Mouse (Mus musculus): ENCODE measurements at regions not wholly inside any gene's neighbourhood (a gene's known extent, or its start where the extent isn't known, plus 50 kb on each side); places are given as distances from the start of the nearest gene placed in this dataset.
"Not testable (repeated sequence)": the region's sequence is repeated elsewhere in the genome, so short reads cannot be mapped to it uniquely, and the experiment has no call there.

- Histone ChIP-seq H3K9ac (ENCODE audit: low read length) (no peak overlapping the region), H3K36me3 (ENCODE audit: control insufficient read depth, insufficient read depth, low read length) (no peaks in the 10 kb centered on the region), H3K27me3 (ENCODE audit: control insufficient read depth, insufficient read depth, low read length) (no peaks in the 10 kb centered on the region), H3K4me2 (no peak overlapping the region), H3K4me1 (ENCODE audit: control insufficient read depth, insufficient read depth, low read length) (no peaks in the 10 kb centered on the region; the same call in 1 of the 2 replicates), H3K4me3 (ENCODE audit: low read depth, low read length) (no peak overlapping the region), H3K9me3 (ENCODE audit: control insufficient read depth, low read length) (no peaks in the 10 kb centered on the region), H3K27ac (ENCODE audit: low read depth, low read length) (no peak overlapping the region)
- DNase-seq (ENCODE audit: low spot score, missing footprints) (no peak), ATAC-seq (ENCODE audit: low FRiP score) (no peak)
- WGBS: 93% methylated on average over 1 of the region's 1 CpGs
These were observed 116.8 kb upstream of the Mettl4 start for GRCm38 (mm10) chr17:94866630-94867029.

DNA sequence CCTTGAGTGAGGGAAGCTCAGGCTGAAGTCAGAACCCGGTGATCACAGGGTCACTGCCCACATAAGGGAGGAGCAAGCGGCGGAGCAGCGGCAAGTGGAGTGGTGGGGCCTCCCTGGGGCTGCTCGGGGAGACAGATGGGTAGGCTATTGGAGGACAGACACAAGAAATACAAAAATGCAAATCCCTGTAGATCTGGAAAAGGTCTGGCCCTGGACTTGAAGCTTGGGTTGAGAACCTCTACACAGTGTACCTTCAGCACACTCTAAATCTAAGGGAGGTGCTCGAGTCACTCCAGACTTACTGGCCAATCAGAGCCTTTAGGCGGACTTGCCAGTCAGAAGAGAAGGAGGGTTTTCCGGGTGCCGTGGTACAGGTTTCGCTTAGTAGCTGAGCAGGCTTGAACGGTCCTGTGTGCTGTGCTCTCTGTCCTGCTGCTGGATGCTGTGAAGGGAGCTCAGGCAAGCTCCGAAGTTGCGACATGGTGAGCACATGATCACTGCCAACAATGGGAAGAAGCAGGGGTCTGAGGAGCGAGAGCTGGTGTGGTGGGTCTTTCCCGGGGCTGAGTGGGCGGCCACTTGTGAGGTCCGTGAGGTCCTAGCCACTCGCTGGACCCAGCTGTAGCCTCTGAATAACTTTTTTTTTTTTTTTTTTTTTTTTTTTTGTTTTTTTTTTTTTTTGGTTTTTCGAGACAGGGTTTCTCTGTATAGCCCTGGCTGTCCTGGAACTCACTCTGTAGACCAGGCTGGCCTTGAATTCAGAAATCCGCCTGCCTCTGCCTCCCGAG, 114.9 kb upstream of the Mettl4 start:
- not testable (repeated sequence) for H3K27ac ChIP-seq (ENCODE audit: low read depth, low read length)

DNA sequence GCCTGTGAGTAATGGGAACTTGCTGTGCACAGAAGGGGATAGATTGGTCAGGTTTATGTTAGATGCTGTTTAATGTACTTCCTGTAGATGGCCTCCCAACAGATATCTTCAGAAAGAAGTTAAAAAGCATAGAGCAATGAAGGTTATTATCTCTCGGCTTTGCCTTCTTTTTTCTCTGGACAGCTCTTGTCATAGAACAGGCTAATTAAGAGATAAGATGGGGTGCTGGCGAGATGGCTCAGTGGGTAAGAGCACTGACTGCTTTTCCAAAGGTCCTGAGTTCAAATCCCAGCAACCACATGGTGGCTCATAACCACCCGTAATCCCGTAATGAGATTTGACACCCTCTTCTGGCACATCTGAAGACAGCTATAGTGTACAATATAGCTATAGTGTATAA, 104.9 kb upstream of the Mettl4 start:
- not testable (repeated sequence) for H3K27ac ChIP-seq (ENCODE audit: low read depth, low read length); H3K9me3 ChIP-seq (ENCODE audit: control insufficient read depth, low read length); H3K4me2 ChIP-seq; ATAC-seq (ENCODE audit: low FRiP score); H3K9ac ChIP-seq (ENCODE audit: low read length); DNase-seq (ENCODE audit: low spot score, missing footprints); H3K4me1 ChIP-seq (ENCODE audit: control insufficient read depth, insufficient read depth, low read length); H3K4me3 ChIP-seq (ENCODE audit: low read depth, low read length); H3K27me3 ChIP-seq (ENCODE audit: control insufficient read depth, insufficient read depth, low read length); H3K36me3 ChIP-seq (ENCODE audit: control insufficient read depth, insufficient read depth, low read length)
- 92% methylated on average over 4 of the region's 4 CpGs for WGBS

More for the DNA sequence above, 114.9 kb upstream of the Mettl4 start:
- Histone ChIP-seq H3K4me2 (peak overlapping the region; percentile 44), H3K9ac (ENCODE audit: low read length) (peak overlapping the region; percentile 55), H3K4me3 (ENCODE audit: low read depth, low read length) (peak overlapping the region; percentile 39)
- peak; percentile 93 for DNase-seq (ENCODE audit: low spot score, missing footprints)
- not testable (repeated sequence) for H3K9me3 ChIP-seq (ENCODE audit: control insufficient read depth, low read length); H3K27me3 ChIP-seq (ENCODE audit: control insufficient read depth, insufficient read depth, low read length); H3K36me3 ChIP-seq (ENCODE audit: control insufficient read depth, insufficient read depth, low read length); H3K4me1 ChIP-seq (ENCODE audit: control insufficient read depth, insufficient read depth, low read length)
- 17% methylated on average over 21 of the region's 21 CpGs for WGBS
- ATAC-seq (ENCODE audit: low FRiP score): peak; percentile 95

DNA sequence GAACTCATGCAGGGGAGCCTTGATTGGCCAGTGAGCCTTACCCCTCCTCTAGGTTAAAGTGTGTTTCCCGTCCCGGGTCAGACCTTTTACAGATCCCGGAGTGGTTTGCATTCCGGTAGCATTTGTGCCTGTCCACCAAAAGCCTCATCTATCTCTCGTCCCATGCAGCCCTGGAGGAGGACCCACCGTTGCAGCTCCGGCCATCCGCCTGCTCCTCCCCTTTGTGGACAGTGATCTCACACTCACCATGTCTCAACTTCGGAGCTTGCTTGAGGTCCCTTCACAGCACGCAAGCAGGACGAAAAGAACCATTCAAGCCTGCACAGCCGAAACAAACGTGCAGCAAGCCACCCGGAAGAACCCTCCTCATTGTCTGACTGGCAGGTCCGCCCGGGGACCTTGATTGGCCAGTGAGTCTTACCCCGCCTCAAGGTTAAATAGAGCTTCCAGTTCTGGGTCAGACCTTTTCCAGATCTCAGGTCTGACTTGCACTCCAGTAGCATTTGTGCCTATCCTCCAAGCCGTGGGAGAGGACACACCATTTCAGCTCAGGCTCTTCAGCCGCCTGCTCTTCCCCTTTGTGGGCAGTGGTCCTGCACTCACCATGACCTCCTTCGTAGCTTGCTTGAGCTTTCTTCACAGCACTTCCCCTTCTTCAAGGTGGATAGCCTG, 84.8 kb upstream of the Mettl4 start:
- Histone ChIP-seq H3K27me3 (ENCODE audit: control insufficient read depth, insufficient read depth, low read length) (no peaks in the 10 kb centered on the region), H3K4me1 (ENCODE audit: control insufficient read depth, insufficient read depth, low read length) (peaks cover 3% of the 10 kb centered on the region; the same call in 1 of the 2 replicates), H3K36me3 (ENCODE audit: control insufficient read depth, insufficient read depth, low read length) (no peaks in the 10 kb centered on the region), H3K9ac (ENCODE audit: low read length) (peak overlapping the region; percentile 76), H3K4me3 (ENCODE audit: low read depth, low read length) (peak overlapping the region; percentile 63), H3K27ac (ENCODE audit: low read depth, low read length) (peak overlapping the region; percentile 61), H3K9me3 (ENCODE audit: control insufficient read depth, low read length) (no peaks in the 10 kb centered on the region), H3K4me2 (peak overlapping the region; percentile 56)
- under 1% methylated on average over 20 of the region's 20 CpGs for WGBS
- peak; percentile 98 for ATAC-seq (ENCODE audit: low FRiP score)
- DNase-seq (ENCODE audit: low spot score, missing footprints): peak; percentile 97

DNA sequence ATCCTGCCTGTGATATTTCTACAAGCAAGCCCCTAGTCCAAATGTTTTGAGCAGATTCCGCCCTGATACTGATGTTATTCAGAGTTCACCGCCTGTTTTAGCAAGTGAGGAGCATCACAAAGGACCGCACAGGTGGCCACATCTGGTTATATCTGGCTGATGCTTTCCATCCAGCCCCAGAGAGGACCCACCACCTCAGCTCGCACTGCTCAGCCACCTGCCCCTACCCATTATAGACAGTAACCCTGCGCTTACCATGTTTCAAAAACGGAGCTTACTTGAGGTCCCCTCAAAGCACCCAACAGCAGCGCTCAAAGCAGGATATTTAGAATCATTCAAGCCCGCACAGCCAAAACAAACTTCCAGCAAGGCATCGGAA, 84.2 kb upstream of the Mettl4 start:
- WGBS: 6% methylated on average over 9 of the region's 9 CpGs
- H3K4me3 ChIP-seq (ENCODE audit: low read depth, low read length): peak overlapping the region; percentile 63
- DNase-seq (ENCODE audit: low spot score, missing footprints); ATAC-seq (ENCODE audit: low FRiP score); H3K9me3 ChIP-seq (ENCODE audit: control insufficient read depth, low read length); H3K4me1 ChIP-seq (ENCODE audit: control insufficient read depth, insufficient read depth, low read length); H3K36me3 ChIP-seq (ENCODE audit: control insufficient read depth, insufficient read depth, low read length); H3K27me3 ChIP-seq (ENCODE audit: control insufficient read depth, insufficient read depth, low read length): not testable (repeated sequence)
- peak overlapping the region; percentile 56 for H3K4me2 ChIP-seq
- peak overlapping the region; percentile 61; the same call in 1 of the 2 replicates for H3K27ac ChIP-seq (ENCODE audit: low read depth, low read length)
- H3K9ac ChIP-seq (ENCODE audit: low read length): peak overlapping the region; percentile 76

DNA sequence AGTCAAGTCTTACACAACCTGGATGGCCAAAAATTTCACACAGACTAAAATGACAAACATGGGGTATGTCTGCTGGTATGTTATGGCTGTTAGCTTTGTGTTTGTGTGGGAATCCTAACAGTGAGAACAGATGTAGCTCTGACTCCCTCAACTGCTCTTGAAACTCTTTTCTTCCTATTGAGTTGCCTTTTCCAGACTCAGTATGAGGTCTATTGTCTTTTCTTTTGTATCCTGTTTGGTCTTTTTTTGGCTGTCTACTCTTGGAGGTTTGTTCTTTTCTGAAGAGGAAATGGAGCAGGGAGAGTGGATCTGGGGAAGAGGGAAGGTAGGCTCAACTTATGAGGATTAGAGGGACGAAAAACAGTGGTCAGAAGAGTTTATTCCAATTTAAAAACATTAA, 76.6 kb upstream of the Mettl4 start:
- H3K9me3 ChIP-seq (ENCODE audit: control insufficient read depth, low read length); H3K27me3 ChIP-seq (ENCODE audit: control insufficient read depth, insufficient read depth, low read length); ATAC-seq (ENCODE audit: low FRiP score); H3K36me3 ChIP-seq (ENCODE audit: control insufficient read depth, insufficient read depth, low read length); H3K27ac ChIP-seq (ENCODE audit: low read depth, low read length); H3K4me3 ChIP-seq (ENCODE audit: low read depth, low read length); H3K9ac ChIP-seq (ENCODE audit: low read length); DNase-seq (ENCODE audit: low spot score, missing footprints); H3K4me1 ChIP-seq (ENCODE audit: control insufficient read depth, insufficient read depth, low read length); H3K4me2 ChIP-seq: not testable (repeated sequence)
- 88% methylated on average over 1 of the region's 1 CpGs for WGBS

DNA sequence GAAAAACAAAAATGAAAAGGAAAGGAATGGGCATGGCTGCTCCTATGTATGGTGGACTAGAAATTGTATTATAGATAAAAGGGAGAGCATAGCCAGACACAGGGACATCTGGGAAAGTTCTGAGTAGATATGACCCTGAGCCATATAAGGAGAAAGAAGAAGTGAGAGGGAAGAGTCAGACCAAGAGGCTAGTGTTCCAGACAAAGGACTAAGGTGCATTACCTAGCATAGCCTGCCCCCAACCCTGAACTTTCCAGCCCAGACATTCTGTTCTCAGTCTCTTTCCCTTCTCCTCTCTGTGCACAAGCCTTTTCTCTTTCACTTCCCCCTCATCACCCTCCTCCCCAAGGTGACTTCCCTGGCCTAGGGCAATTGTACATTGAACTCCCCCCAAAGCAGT, 58.9 kb upstream of the Mettl4 start:
- Histone ChIP-seq H3K4me3 (ENCODE audit: low read depth, low read length) (no peak overlapping the region), H3K36me3 (ENCODE audit: control insufficient read depth, insufficient read depth, low read length) (no peaks in the 10 kb centered on the region), H3K4me1 (ENCODE audit: control insufficient read depth, insufficient read depth, low read length) (no peaks in the 10 kb centered on the region), H3K27me3 (ENCODE audit: control insufficient read depth, insufficient read depth, low read length) (no peaks in the 10 kb centered on the region), H3K27ac (ENCODE audit: low read depth, low read length) (no peak overlapping the region), H3K9me3 (ENCODE audit: control insufficient read depth, low read length) (peaks cover 3% of the 10 kb centered on the region; the same call in 1 of the 2 replicates), H3K9ac (ENCODE audit: low read length) (no peak overlapping the region), H3K4me2 (no peak overlapping the region)
- ATAC-seq (ENCODE audit: low FRiP score): no peak
- no peak for DNase-seq (ENCODE audit: low spot score, missing footprints)

Data from midbrain, embryonic 11.5 days (tissue).